Mouse (Mus musculus) adrenal gland, adult (tissue): ENCODE results near the gene Prkd3.

Source experiments
- DNase-seq, 2 experiments: peaks; one replicate each; pipeline ENCODE4 v3.0.0; 2022 to 2023; ENCODE audit warnings: low spot score in 1 of 2; ENCODE audit not compliant: inconsistent age in 2 of 2

The Prkd3 gene

GRCm38 (mm10) chr17:79020208-79020983 lies at the start of gene Prkd3:
Gene Prkd3, minus strand, starts transcription at chr17:79020816.
- DNase-seq: peak; percentile 72 to 90

GRCm38 (mm10) chr17:79069766-79070480 lies 49.3 kb upstream of the Prkd3 start:
- DNase-seq: peak in 1 of 2 experiments; percentile 10

DNA sequence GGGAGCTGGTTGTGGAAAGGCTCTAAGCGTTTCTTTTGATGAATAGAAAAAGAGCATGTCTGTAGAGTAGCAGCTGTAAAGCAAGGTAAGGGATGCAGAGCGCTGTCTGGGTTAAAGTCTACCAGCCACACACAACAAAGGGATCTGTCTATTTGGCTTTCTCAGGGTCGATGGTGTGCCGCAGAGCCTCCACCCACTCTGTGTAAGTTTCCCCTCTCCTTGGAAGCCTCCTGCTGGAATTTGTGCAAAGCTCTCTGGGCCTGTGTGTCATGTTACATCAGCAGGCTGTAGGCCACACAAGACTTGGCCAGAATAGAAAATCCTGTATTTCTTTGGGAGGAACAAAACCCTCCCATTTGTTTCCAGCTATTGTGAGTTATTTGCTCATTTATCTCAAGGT lies 48.4 kb upstream of the Prkd3 start:
- peak in 1 of 2 experiments; percentile 14 for DNase-seq

DNA sequence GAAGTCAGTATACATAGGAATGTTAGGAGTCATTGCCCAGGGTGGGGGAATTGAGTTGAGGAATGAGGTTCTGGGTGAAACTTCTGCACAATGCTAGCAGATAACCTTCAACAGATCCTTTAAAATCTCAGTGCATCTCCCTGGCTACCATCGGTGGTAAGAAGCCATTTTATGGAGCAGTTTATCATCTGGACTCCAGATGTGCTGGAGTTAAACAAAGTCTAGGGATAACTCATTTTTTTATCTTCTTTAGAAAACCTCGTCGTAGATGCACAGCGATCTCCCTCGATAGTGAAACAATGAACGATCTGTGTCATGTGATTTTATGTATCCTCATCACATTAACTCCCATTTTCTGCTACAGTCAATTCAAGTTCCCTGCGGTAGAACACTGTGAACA lies 48.0 kb upstream of the Prkd3 start:
- DNase-seq: peak in 1 of 2 experiments; percentile 7

DNA sequence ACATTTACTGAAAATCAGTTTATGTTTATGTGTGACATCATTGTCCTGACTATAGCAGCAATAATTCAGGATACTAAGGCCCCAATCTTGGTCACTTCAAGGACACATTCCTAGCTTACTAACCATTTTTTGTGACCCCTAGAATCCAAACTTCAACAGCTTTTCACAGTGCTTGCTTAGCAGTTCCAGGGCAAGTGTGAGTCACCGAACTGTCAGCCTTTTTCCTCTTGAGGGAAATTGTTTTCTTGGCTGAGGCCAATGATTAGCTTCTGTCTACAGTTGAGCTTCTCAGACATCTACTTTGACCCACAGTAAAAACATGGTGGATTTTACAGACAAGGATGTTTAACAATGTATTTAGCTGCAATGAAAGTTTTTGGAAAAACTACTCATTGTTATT lies 43.6 kb upstream of the Prkd3 start:
- DNase-seq: peak in 1 of 2 experiments; percentile 29

GRCm38 (mm10) chr17:79060221-79060620 lies 39.6 kb upstream of the Prkd3 start:
- DNase-seq: no peak

DNA sequence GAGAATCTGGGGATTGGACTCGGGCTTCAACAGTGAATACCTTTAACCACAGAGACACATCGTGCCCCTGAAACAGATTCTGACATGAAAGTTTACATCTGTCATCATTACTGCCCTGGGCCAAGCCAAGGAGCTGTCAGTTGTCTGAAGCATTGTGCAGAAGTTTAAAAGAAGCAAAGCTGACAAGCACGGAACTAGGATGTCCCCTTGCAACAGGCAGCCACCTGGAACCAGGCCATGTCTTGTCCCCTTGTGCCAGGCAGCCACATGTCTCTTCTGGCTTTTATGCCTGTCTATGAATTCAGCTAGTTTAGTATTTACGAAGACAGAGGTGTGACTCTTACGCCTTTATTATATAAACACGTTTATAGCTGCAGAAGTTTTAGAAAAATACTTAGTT lies 37.7 kb upstream of the Prkd3 start:
- DNase-seq: no peak

DNA sequence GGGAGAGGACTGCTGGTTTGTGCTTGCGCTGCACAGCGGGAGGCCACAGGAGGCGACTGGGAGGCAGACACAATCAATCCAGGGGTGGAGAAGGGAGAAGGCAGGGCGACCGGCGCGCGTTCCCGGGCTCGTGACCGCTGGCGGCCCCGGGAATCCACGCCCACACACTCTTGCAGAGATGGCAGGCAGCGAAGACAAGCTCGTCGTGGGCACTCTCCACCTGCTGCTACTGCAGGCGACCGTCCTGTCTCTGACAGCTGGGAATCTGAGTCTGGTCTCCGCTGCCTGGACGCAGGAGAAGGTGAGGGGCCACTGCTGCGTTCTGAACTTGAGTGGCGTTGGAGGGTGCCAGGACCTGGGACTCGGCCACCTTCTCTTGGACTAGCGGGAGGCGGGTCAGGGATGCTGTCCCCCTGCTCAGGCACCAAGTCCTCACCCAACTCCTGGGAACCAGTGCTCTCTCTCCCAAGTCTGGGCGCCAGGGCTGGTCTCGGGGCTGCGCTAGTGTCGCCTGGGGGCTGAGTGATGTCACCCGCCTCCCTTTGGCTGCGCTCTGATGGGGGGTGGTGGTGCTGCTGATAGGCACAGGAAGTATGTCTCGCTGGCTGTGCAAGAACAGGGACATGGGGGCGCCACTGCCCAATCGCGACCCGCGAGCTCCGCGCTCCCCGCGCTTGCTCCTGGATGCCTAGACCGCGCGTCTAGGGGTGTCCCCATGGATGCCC lies 31.6 kb upstream of the Prkd3 start:
- DNase-seq: peak; percentile 59 to 81

DNA sequence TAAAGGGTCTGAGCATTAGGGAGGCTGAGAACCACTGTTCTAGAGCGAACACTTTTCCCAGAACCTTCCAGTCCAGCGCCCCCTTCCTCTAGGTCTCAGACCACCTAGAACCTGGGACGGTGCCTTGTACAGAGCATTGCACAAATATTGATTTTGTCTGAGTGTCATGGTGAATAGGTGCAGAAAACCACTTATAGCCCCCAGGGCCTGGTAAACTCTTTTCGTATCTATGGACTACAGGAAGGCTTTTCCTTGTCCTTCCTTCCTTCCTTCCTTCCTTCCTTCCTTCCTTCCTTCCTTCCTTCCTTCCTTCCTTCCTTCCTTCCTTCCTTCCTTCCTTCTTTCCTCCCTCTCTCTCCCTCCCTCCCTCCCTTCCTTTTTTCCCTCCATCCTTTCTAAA lies 31.0 kb upstream of the Prkd3 start, which contains the start of gene Qpct:
Qpct (plus strand) TSS at position 301 of the 400 bp plus-strand sequence.
- DNase-seq: no peak

- DNase-seq: no peak
These were observed 23.1 kb upstream of the Prkd3 start for GRCm38 (mm10) chr17:79043705-79044104.

DNA sequence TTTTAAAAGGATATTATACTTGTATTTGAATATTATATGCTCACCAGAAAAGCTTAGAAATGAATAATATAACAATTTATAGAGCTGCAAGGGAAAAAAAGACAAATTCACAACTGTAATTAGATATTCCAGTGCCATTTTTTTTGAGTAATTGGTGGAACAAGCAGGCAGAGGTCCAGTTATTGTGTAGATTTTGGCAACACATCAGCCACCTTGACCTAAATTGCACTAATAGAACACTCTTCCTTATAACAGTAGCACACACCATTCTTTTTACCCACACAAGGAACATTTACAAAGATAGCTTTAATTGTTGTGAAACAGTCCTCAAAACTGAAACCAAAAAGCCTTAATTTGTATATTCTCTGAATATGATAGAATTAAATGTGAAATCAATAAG lies 19.0 kb upstream of the Prkd3 start:
- DNase-seq: no peak

GRCm38 (mm10) chr17:79032782-79033181 lies 12.2 kb upstream of the Prkd3 start:
- no peak for DNase-seq

- DNase-seq: no peak
These were observed 11.0 kb upstream of the Prkd3 start for GRCm38 (mm10) chr17:79031569-79031968.

GRCm38 (mm10) chr17:79029226-79029625 lies 8.6 kb upstream of the Prkd3 start:
- DNase-seq: no peak

DNA sequence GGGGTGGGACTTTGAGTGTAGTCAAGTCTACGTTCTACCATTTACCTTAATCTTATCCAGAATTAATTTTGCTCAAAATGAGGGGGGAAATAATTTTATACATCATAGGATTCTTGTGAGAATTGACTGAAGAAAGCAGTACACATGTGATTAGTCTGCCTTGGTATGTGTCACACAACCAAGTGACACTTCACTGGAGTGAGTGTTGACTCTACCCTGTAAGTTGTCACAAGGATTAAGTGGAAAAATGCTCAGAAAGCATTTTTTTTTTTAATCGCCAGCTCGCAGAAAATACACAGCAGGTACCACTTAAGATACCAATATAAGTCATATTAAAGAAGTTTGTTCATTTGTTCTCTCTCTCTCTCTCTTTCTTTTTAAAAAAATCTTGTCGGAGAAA lies 3.9 kb upstream of the Prkd3 start:
- no peak for DNase-seq

DNA sequence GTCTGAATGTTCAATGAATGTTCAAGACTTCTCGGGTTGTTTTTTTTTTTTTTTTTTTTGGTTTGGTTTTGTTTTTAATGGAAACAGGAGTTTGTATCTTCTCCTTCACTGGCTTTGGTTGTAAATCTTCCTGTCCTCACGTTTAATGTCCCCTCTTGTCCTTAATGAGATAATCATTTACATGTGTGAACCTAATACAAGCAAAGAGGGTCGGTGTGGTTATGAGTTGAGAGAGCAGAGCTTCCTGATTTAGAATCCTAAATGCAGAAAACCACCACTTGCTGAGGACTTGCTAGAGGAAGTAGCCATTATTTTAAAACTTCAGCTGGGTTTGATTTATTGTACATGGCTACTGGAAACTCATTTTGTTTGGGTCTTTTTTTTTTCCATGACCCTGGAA lies 2.1 kb upstream of the Prkd3 start:
- no peak for DNase-seq

GRCm38 (mm10) chr17:79020984-79021335 lies 344 bp upstream of the Prkd3 start:
- DNase-seq: no peak

DNA sequence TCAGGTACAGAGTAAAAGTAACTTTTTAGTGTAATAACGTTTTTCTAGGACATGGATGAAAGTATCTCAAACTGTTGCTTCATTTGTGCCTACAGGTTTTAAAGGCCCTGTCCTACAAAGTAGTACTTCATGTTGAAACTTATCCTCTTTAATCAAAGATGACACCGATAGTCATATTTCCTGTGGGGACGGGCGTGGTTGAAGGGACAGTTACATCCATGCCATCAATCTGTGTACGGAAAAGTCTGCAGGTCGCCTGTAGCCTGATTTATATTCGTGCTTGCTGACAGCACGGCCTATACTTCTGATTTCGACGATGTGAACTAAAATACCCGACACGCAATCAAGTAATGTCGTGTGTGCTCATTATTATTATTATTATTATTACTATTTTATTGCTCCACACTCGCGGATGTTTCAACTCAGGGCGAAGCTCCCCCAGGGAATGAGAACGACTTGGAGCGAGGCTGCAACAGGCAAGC lies 849 bp downstream of the Prkd3 start:
- DNase-seq: peak; percentile 19 to 72

GRCm38 (mm10) chr17:79018422-79018821 lies 2.2 kb downstream of the Prkd3 start:
- peak in 1 of 2 experiments; percentile 51 for DNase-seq

DNA sequence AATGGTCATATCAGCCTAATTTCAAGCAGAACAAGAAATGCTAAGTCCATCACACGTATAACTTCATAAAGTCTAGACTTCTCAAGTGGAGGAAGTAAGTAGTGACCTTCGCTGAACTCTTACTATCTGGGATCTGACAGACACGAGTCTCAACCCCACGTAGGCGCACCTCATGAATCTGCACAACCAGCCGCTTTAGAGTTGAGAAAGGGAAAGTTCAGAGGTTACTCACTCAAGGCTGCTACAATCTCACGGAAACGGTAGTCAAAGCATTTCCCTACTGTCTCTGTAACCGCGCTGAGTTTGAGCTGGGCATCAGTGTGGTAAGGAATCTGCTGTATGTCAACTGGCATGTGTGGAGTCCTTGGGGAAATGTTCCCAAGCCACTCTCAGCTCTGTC lies 4.8 kb downstream of the Prkd3 start:
- no peak for DNase-seq

- no peak for DNase-seq
These were observed 5.5 kb downstream of the Prkd3 start for GRCm38 (mm10) chr17:79014911-79015685.
